ENCODE assay signal across 9 mouse cellular contexts in the genomic region with DNA sequence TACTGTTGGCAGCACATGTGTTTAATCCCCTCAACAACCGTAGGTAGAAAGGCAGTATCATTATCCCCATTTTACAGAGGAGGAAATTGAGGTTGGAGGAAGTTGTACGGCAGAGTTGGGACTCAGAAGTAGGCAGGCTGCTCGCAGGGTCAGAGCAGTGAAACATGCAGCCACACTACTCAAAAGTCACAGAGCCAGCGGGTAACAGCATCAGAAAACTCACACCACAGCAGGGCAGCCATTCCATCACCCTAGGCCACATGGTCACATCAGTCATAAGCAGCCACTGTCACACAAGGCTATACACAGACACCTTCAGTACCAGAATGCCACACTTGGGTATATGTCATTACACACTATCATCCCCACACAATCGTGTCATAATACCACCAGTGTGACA. TPM values are rescaled to one million over a fixed set of nuclear protein-coding genes. Genes with fewer than 3 reads are reported as not detected.
DNase-seq lines count a peak whose midpoint lies in the region; ATAC-seq lines count a peak whose summit lies in the region.
"Had no signal": no experiment of that assay in that cellular context is flagged by ENCODE, and none has a peak within 500 bp of the region (broad histone marks: within the 10 kb centered on the region; RNA-seq: fewer than 3 reads in every experiment).

No protein-coding gene starts in this region.

- no peaks in the 10 kb centered on the region for H3K9me3 ChIP-seq in heart, embryonic 13.5 days
- H3K9me3 ChIP-seq in lung, embryonic 16.5 days (ENCODE audit: control insufficient read depth, low read length), result no peaks in the 10 kb centered on the region
- H3K9me3 ChIP-seq in intestine, embryonic 16.5 days (ENCODE audit: control insufficient read depth, low read length), result no peaks in the 10 kb centered on the region
- H3K9me3 ChIP-seq in stomach, embryonic 14.5 days (ENCODE audit: control insufficient read depth, low read depth, low read length), result no peaks in the 10 kb centered on the region

- H3K4me2 ChIP-seq in heart, embryonic 13.5 days, result peak overlapping the region; percentile 74
- H3K4me2 ChIP-seq in lung, embryonic 16.5 days (ENCODE audit: low read depth, low read length), result peak overlapping the region; percentile 67
- H3K4me2 ChIP-seq in intestine, embryonic 16.5 days (ENCODE audit: low read depth, low read length), result peak overlapping the region; percentile 75
- H3K4me2 ChIP-seq in stomach, embryonic 14.5 days (replicated peaks; ENCODE audit: low read depth, low read length), result peak overlapping the region; percentile 67

- WGBS in heart, embryonic 13.5 days, result 75% methylated on average over 5 of the region's 5 CpGs
- 74% methylated on average over 5 of the region's 5 CpGs for WGBS in lung, embryonic 16.5 days
- WGBS in intestine, embryonic 16.5 days, result 84% methylated on average over 5 of the region's 5 CpGs
- WGBS in stomach, embryonic 14.5 days, result 73% methylated on average over 5 of the region's 5 CpGs

- H3K36me3 ChIP-seq in heart, embryonic 13.5 days, result peaks cover 3% of the 10 kb centered on the region; the same call in 1 of the 2 replicates
- H3K36me3 ChIP-seq in lung, embryonic 16.5 days (ENCODE audit: control insufficient read depth, insufficient read depth, low read length), result no peaks in the 10 kb centered on the region
- H3K36me3 ChIP-seq in intestine, embryonic 16.5 days (ENCODE audit: control insufficient read depth, insufficient read depth, low read length), result no peaks in the 10 kb centered on the region
- no peaks in the 10 kb centered on the region for H3K36me3 ChIP-seq in stomach, embryonic 14.5 days (ENCODE audit: control insufficient read depth, insufficient read depth, low read length)

- H3K4me1 ChIP-seq in heart, embryonic 13.5 days, result peaks cover 71% of the 10 kb centered on the region
- peaks cover 14% of the 10 kb centered on the region for H3K4me1 ChIP-seq in lung, embryonic 16.5 days (replicated peaks; ENCODE audit: control insufficient read depth, insufficient read depth, low read length)
- H3K4me1 ChIP-seq in intestine, embryonic 16.5 days (ENCODE audit: control insufficient read depth, insufficient read depth, low read length), result peaks cover 44% of the 10 kb centered on the region
- H3K4me1 ChIP-seq in stomach, embryonic 14.5 days (ENCODE audit: control insufficient read depth, insufficient read depth, low read length), result peaks cover 24% of the 10 kb centered on the region

- H3K4me3 ChIP-seq in heart, embryonic 13.5 days, result peak overlapping the region; percentile 52
- peak overlapping the region; percentile 53; the same call in 1 of the 2 replicates for H3K4me3 ChIP-seq in lung, embryonic 16.5 days (ENCODE audit: low read length)
- peak overlapping the region; percentile 53 for H3K4me3 ChIP-seq in intestine, embryonic 16.5 days (ENCODE audit: low read length)
- no peak overlapping the region for H3K4me3 ChIP-seq in stomach, embryonic 14.5 days (ENCODE audit: low read depth, low read length)

- H3K9ac ChIP-seq in heart, embryonic 13.5 days, result peak overlapping the region; percentile 70; the same call in 1 of the 2 replicates
- no peak overlapping the region; the same call in 1 of the 2 replicates for H3K9ac ChIP-seq in lung, embryonic 16.5 days (ENCODE audit: low read length)
- peak overlapping the region; percentile 69; the same call in 1 of the 2 replicates for H3K9ac ChIP-seq in intestine, embryonic 16.5 days (ENCODE audit: low read depth, low read length)
- no peak overlapping the region for H3K9ac ChIP-seq in stomach, embryonic 14.5 days (replicated peaks; ENCODE audit: low read depth, low read length)

- no peak for DNase-seq in heart, postnatal 4 days
- no peak for DNase-seq in lung, postnatal 25 days (ENCODE audit: low spot score)
- DNase-seq in layer of hippocampus, postnatal 25 days (ENCODE audit: extremely low spot score in 1 of 2, low spot score in 1 of 2), result no peak
- no peak for DNase-seq in adrenal gland, postnatal 4 days (ENCODE audit: low spot score in 2 of 2)

- no peaks in the 10 kb centered on the region; the same call in 1 of the 2 replicates for H3K27me3 ChIP-seq in heart, embryonic 13.5 days (replicated peaks)
- peaks cover 4% of the 10 kb centered on the region; the same call in 1 of the 2 replicates for H3K27me3 ChIP-seq in lung, embryonic 16.5 days (ENCODE audit: control insufficient read depth, insufficient read depth, low read depth, low read length)
- no peaks in the 10 kb centered on the region; the same call in 1 of the 2 replicates for H3K27me3 ChIP-seq in intestine, embryonic 16.5 days (replicated peaks; ENCODE audit: control insufficient read depth, insufficient read depth, low read length)
- no peaks in the 10 kb centered on the region for H3K27me3 ChIP-seq in stomach, embryonic 14.5 days (ENCODE audit: control insufficient read depth, insufficient read depth, low read length)

- no peak for ATAC-seq in heart, embryonic 13.5 days (ENCODE audit: extremely low read depth, insufficient number of reproducible peaks, low FRiP score, low TSS enrichment)
- ATAC-seq in lung, embryonic 16.5 days (ENCODE audit: low read depth), result no peak
- ATAC-seq in intestine, embryonic 16.5 days, result no peak
- ATAC-seq in stomach, embryonic 14.5 days (ENCODE audit: insufficient number of reproducible peaks, insufficient read depth, low FRiP score, low read depth), result no peak

- H3K27ac ChIP-seq in heart, embryonic 13.5 days (replicated peaks), result peak overlapping the region; percentile 81
- H3K27ac ChIP-seq in lung, embryonic 16.5 days (ENCODE audit: low read length), result no peak overlapping the region
- no peak overlapping the region for H3K27ac ChIP-seq in intestine, embryonic 16.5 days (ENCODE audit: low read length)
- H3K27ac ChIP-seq in stomach, embryonic 14.5 days (ENCODE audit: low read length), result no peak overlapping the region

RNA-seq across cellular contexts. Expression of a gene that starts 6.0 kb away (rescaled TPM):
- polyA plus RNA-seq in heart, embryonic 13.5 days (2015; fragmentation: Nextera tagmentation; extraction: Ambion mirVana), result 15.8 and 16.5 TPM in 2 replicates
- total RNA-seq in heart, postnatal 4 days (2021), result 10 to 100 TPM; 16.3 to 20.1 TPM
- polyA plus RNA-seq in lung, embryonic 16.5 days (2015; fragmentation: Nextera tagmentation; extraction: Ambion mirVana), result 17.2 and 18.6 TPM in 2 replicates
- polyA plus RNA-seq in intestine, embryonic 16.5 days (2015; fragmentation: Nextera tagmentation; extraction: Ambion mirVana), result 16.9 and 17.3 TPM in 2 replicates
- polyA plus RNA-seq in stomach, embryonic 14.5 days (2014; fragmentation: Nextera tagmentation; extraction: Ambion mirVana), result 44.2 and 44.3 TPM in 2 replicates
- 10 to 100 TPM in 1 of 2 experiments, 1 to 10 TPM in 1; 7.8 to 11.4 TPM for total RNA-seq in layer of hippocampus, postnatal 25 days (2021)
- total RNA-seq in adrenal gland, postnatal 4 days (2021), result 10 to 100 TPM in 1 of 2 experiments, 1 to 10 TPM in 1; 9.7 to 12.7 TPM

RNA-seq across cellular contexts. Expression of a gene that starts 15.0 kb away (rescaled TPM):
- polyA plus RNA-seq in heart, embryonic 13.5 days (2015; fragmentation: Nextera tagmentation; extraction: Ambion mirVana), result 0.21 and 0.29 TPM in 2 replicates
- under 1 TPM; 0.05 to 0.18 TPM for total RNA-seq in heart, postnatal 4 days (2021)
- polyA plus RNA-seq in lung, embryonic 16.5 days (2015; fragmentation: Nextera tagmentation; extraction: Ambion mirVana), result 2.1 and 2.4 TPM in 2 replicates
- 0.31 and 0.43 TPM in 2 replicates for polyA plus RNA-seq in intestine, embryonic 16.5 days (2015; fragmentation: Nextera tagmentation; extraction: Ambion mirVana)
- polyA plus RNA-seq in stomach, embryonic 14.5 days (2014; fragmentation: Nextera tagmentation; extraction: Ambion mirVana), result 0.65 and 0.66 TPM in 2 replicates
- total RNA-seq in layer of hippocampus, postnatal 25 days (2021), result 1 to 10 TPM; 2.1 to 2.4 TPM
- 1 to 10 TPM; 1.1 to 2.7 TPM for total RNA-seq in adrenal gland, postnatal 4 days (2021)
- total RNA-seq: megakaryocyte, adult 5-6 weeks had no signal

RNA-seq across cellular contexts. Expression of a gene that starts 34.7 kb away (rescaled TPM):
- 10.6 and 11.5 TPM in 2 replicates for polyA plus RNA-seq in heart, embryonic 13.5 days (2015; fragmentation: Nextera tagmentation; extraction: Ambion mirVana)
- 1 to 10 TPM; 4.5 to 5.4 TPM for total RNA-seq in heart, postnatal 4 days (2021)
- polyA plus RNA-seq in lung, embryonic 16.5 days (2015; fragmentation: Nextera tagmentation; extraction: Ambion mirVana), result 34.9 and 38.2 TPM in 2 replicates
- polyA plus RNA-seq in intestine, embryonic 16.5 days (2015; fragmentation: Nextera tagmentation; extraction: Ambion mirVana), result 13.7 and 14.9 TPM in 2 replicates
- 31.6 and 37.9 TPM in 2 replicates for polyA plus RNA-seq in stomach, embryonic 14.5 days (2014; fragmentation: Nextera tagmentation; extraction: Ambion mirVana)
- 1 to 10 TPM; 1.0 to 1.1 TPM for total RNA-seq in layer of hippocampus, postnatal 25 days (2021)
- total RNA-seq in adrenal gland, postnatal 4 days (2021), result 10 to 100 TPM in 1 of 2 experiments, 1 to 10 TPM in 1; 3.2 to 10.1 TPM

Comparison
In these comparisons a context has a peak if more than half of its experiments do, and no peak if none do; other contexts are left out.
1. H3K9ac ChIP-seq: peak in heart, embryonic 13.5 days (single experiment) and intestine, embryonic 16.5 days (single experiment); none in lung, embryonic 16.5 days (single experiment) and stomach, embryonic 14.5 days (single experiment).
2. Peak in every context shown above with its lines, with median percentiles within 50 percentile points of each other: H3K4me2 ChIP-seq.